Mouse (Mus musculus): Measurements from ENCODE around the gene Rpl7a. TPM values are rescaled to one million over a fixed set of nuclear protein-coding genes. Genes with fewer than 3 reads are reported as not detected.
"Not testable (repeated sequence)": the region's sequence is repeated elsewhere in the genome, so short reads cannot be mapped to it uniquely, and the experiment has no call there.

Rpl7a gene
- total RNA-seq (2021), result 100 to 1,000 TPM; 527 to 531 TPM
- long read RNA-seq, experiment 1, transcript Rpl7a-201 (8 exons, 914 nt), result major isoform, 82 of 116 reads
- long read RNA-seq, experiment 1, partial matches to known transcripts, result 25 of 116 reads
- long read RNA-seq, experiment 1, other reads (novel, unspliced or antisense), result 3 of 116 reads
- long read RNA-seq, experiment 2, transcript Rpl7a-201 (8 exons, 914 nt), result major isoform, 32 of 42 reads
- long read RNA-seq, experiment 2, partial matches to known transcripts, result 5 of 42 reads
- long read RNA-seq, experiment 2, other reads (novel, unspliced or antisense), result 2 of 42 reads

- DNase-seq, result peak; percentile 100
Measured at GRCm38 (mm10) chr2:26910124-26910993, at the start of gene Rpl7a, which contains the start of gene Med22. Gene Rpl7a (plus strand): TSS chr2:26910764. Gene Med22 (minus strand): TSS chr2:26910677.

- no peak for DNase-seq
Measured at GRCm38 (mm10) chr2:26862856-26863255, 47.7 kb upstream of the Rpl7a start.

- no peak for DNase-seq
Measured at GRCm38 (mm10) chr2:26864879-26865278, 45.7 kb upstream of the Rpl7a start, which contains the start of gene Abo. Gene Abo (minus strand): TSS chr2:26864979.

GRCm38 (mm10) chr2:26870666-26871065 lies 39.9 kb upstream of the Rpl7a start:
- no peak for DNase-seq

- DNase-seq, result no peak
Measured at GRCm38 (mm10) chr2:26878571-26878970, 32.0 kb upstream of the Rpl7a start.

- not testable (repeated sequence) for DNase-seq
Measured at GRCm38 (mm10) chr2:26885541-26885940, 25.0 kb upstream of the Rpl7a start.

- DNase-seq, result not testable (repeated sequence)
Measured at GRCm38 (mm10) chr2:26886170-26886569, 24.4 kb upstream of the Rpl7a start.

GRCm38 (mm10) chr2:26895898-26896297 lies 14.7 kb upstream of the Rpl7a start:
- DNase-seq, result no peak

- no peak for DNase-seq
Measured at GRCm38 (mm10) chr2:26900731-26901130, 9.8 kb upstream of the Rpl7a start.

GRCm38 (mm10) chr2:26901834-26902400 lies 8.6 kb upstream of the Rpl7a start:
- DNase-seq, result no peak

GRCm38 (mm10) chr2:26902467-26903220 lies 7.9 kb upstream of the Rpl7a start, which contains the start of gene Surf6:
Gene Surf6 (minus strand): TSS chr2:26902879.
- DNase-seq, result peak; percentile 97

GRCm38 (mm10) chr2:26903311-26903710 lies 7.3 kb upstream of the Rpl7a start:
- no peak for DNase-seq

GRCm38 (mm10) chr2:26905936-26906335 lies 4.6 kb upstream of the Rpl7a start:
- DNase-seq, result no peak

- no peak for DNase-seq
Measured at GRCm38 (mm10) chr2:26906431-26906830, 4.1 kb upstream of the Rpl7a start.

GRCm38 (mm10) chr2:26907109-26907508 lies 3.5 kb upstream of the Rpl7a start:
- peak; percentile 60 to 83 for DNase-seq

- no peak for DNase-seq
Measured at GRCm38 (mm10) chr2:26908710-26909386, 1.7 kb upstream of the Rpl7a start.

- DNase-seq, result no peak
Measured at GRCm38 (mm10) chr2:26909387-26909784, 1.2 kb upstream of the Rpl7a start.

GRCm38 (mm10) chr2:26910994-26911765 lies 616 bp downstream of the Rpl7a start:
- peak; percentile 63 to 64 for DNase-seq

- DNase-seq, result no peak
Measured at GRCm38 (mm10) chr2:26912253-26912770, 1.7 kb downstream of the Rpl7a start.

Data from adrenal gland, postnatal 36 days (tissue).